Mouse (Mus musculus) intestine, postnatal 0 days (tissue): ENCODE measurements at regions not wholly inside any gene's neighbourhood (a gene's known extent, or its start where the extent isn't known, plus 50 kb on each side); places are given as distances from the start of the nearest gene placed in this dataset.

Experiments used
- ATAC-seq: fragments of 200-750 bp; cut with Nextera tagmentation; 2 replicates; pipeline ENCODE4 v1.8.0; 2017; ENCODE audit warnings: mild to moderate bottlenecking, moderate TSS enrichment, moderate library complexity
- H3K27ac ChIP-seq: fragments of 300-500 bp; sonication (generic); 2 replicates; pipeline ENCODE4 v1.5.1; 2014; ENCODE audit warnings: mild to moderate bottlenecking, low read depth, low read length, moderate library complexity
- H3K27me3 ChIP-seq: fragments of 300-500 bp; sonication (generic); replicated peaks from 2 replicates; pipeline ENCODE4 v1.6.1; 2014; ENCODE audit warnings: low read length, mixed read lengths; ENCODE audit not compliant: control insufficient read depth, insufficient read depth
- H3K36me3 ChIP-seq: fragments of 300-500 bp; sonication (generic); 2 replicates; pipeline ENCODE4 v1.6.1; 2014; ENCODE audit warnings: mild to moderate bottlenecking, moderate library complexity; ENCODE audit not compliant: control insufficient read depth, insufficient read depth
- H3K4me1 ChIP-seq: fragments of 300-500 bp; sonication (generic); replicated peaks from 2 replicates; pipeline ENCODE4 v1.6.1; 2014; ENCODE audit warnings: antibody characterized with exemption, low read length, mixed read lengths; ENCODE audit not compliant: control insufficient read depth, insufficient read depth
- H3K4me2 ChIP-seq: fragments of 300-500 bp; sonication (generic); replicated peaks from 2 replicates; pipeline ENCODE4 v1.6.1; 2014; ENCODE audit warnings: low read depth, mild to moderate bottlenecking, moderate library complexity
- H3K4me3 ChIP-seq: fragments of 300-500 bp; sonication (generic); 2 replicates; pipeline ENCODE4 v1.5.1; 2014; ENCODE audit warnings: low read depth, low read length
- H3K9ac ChIP-seq: fragments of 300-500 bp; sonication (generic); 2 replicates; pipeline ENCODE4 v1.6.1; 2014; ENCODE audit warnings: mild to moderate bottlenecking, low read depth, low read length
- H3K9me3 ChIP-seq: fragments of 300-500 bp; sonication (generic); 2 replicates; pipeline ENCODE4 v1.6.1; 2016; ENCODE audit warnings: mixed run types; ENCODE audit not compliant: control insufficient read depth
- CTCF ChIP-seq: sonication (generic); IDR thresholded peaks from 2 replicates; pipeline ENCODE4 v1.5.1; 2016; ENCODE audit warnings: low read depth, mild to moderate bottlenecking, control low read depth, antibody characterized with exemption, moderate library complexity
- WGBS: fragments of 180-500 bp; shearing (Covaris S2); extraction: QIAGEN DNeasy Blood & Tissue Kit; methylation state at CpG from one replicate; pipeline ENCODE4 v1.1.7; 2014; 5-methylcytosine and 5-hydroxymethylcytosine counted together

DNA sequence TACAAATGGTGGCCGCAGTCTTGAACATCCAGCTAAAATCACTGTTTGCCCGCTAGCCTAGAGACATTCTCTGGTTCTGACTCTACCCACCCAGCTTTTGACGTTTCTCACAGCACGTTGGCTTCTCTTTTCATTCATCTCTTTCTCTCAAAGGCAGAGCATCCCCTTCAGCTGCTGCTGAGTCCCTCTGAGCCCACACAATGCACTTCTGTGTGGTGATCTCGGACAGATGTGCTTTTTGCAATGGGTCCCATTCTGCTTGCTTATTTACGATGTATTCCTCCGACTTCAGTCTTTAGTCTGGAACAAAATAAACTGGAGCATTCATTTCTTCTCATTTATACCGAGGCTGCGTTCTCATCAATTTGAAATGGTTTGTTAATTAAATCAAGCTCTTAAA lies 66.2 kb upstream of the Cav2 start:
- Histone ChIP-seq H3K36me3 (no peaks in the 10 kb centered on the region), H3K9ac (no peak overlapping the region), H3K27me3 (no peaks in the 10 kb centered on the region), H3K4me3 (no peak overlapping the region), H3K4me2 (no peak overlapping the region), H3K4me1 (no peaks in the 10 kb centered on the region), H3K9me3 (no peaks in the 10 kb centered on the region), H3K27ac (no peak overlapping the region)
- 84% methylated on average over 9 of the region's 9 CpGs for WGBS
- no peak for TF ChIP-seq CTCF
- no peak for ATAC-seq

DNA sequence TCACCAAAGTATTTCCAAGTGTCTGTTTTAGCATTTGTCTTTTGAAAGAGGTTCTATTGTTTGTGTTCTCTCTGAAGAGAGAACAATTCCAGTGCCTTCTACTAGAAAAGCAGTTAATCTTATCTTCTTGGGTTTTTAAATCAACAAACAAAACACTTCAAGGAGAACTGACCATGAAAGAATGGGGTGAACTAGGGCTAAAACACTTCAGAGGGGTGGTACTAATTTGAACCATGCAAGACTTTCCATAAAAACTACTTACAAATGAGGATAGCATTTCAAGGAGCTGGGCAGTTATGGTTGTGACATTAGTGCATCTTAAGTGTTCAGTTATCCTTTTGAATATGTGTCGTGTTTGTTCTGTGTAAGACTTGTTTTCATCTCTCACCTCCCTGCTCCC lies 64.5 kb upstream of the Cav2 start:
- Histone ChIP-seq H3K4me2 (no peak overlapping the region), H3K27me3 (no peaks in the 10 kb centered on the region), H3K36me3 (no peaks in the 10 kb centered on the region), H3K4me1 (no peaks in the 10 kb centered on the region), H3K9ac (no peak overlapping the region), H3K27ac (no peak overlapping the region), H3K4me3 (no peak overlapping the region), H3K9me3 (no peaks in the 10 kb centered on the region)
- ATAC-seq = no peak
- no peak for TF ChIP-seq CTCF
- WGBS = 94% methylated on average over 1 of the region's 1 CpGs

DNA sequence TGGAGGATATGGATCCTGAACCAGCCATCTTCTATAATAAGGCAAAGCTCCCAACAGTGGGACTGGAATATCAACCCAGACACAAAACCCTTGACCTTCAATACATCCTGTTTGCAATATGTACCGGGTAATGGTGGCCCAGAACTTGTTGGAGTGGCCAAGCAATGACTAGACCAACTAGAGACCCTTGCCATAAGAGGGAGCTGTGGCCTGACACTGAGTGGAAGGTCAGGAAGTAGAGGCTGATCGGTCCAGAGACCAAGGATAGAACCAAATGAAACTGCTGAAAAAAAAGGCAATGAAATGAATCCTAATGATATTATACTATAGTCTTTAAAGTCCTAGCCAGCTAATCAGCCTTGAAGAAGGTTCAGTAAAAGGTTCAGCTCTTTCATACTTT lies 57.2 kb upstream of the Cav2 start:
- Histone ChIP-seq H3K4me2 (no peak overlapping the region), H3K27me3 (no peaks in the 10 kb centered on the region), H3K36me3 (no peaks in the 10 kb centered on the region), H3K27ac (no peak overlapping the region), H3K4me3 (no peak overlapping the region), H3K9ac (no peak overlapping the region), H3K4me1 (no peaks in the 10 kb centered on the region), H3K9me3 (no peaks in the 10 kb centered on the region)
- WGBS = 79% methylated on average over 2 of the region's 2 CpGs
- peak; percentile 19; the same call in 1 of the 2 replicates for TF ChIP-seq CTCF
- no peak for ATAC-seq

DNA sequence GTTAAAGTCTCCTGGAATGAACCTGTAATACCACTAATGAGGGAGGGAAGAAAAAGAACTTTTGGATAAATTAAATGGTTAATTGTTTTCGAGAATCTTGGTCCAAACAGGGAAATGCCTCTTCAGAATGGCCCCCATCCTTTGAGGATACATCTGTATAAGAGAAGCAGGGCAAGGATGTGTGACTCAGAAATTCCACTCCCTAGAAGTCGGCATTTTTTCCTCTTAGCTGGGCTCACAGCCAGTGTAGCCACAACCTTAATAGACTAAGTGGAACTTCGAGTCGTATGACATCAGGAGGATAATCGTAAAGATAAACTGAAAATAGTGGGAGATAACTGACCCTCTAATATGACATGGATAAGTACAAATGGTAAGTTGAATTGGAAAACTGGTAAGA lies 56.1 kb upstream of the Cav2 start:
- Histone ChIP-seq H3K27me3 (no peaks in the 10 kb centered on the region), H3K9me3 (no peaks in the 10 kb centered on the region), H3K9ac (no peak overlapping the region), H3K4me3 (no peak overlapping the region), H3K4me1 (no peaks in the 10 kb centered on the region), H3K4me2 (no peak overlapping the region), H3K27ac (no peak overlapping the region), H3K36me3 (no peaks in the 10 kb centered on the region)
- TF ChIP-seq CTCF = no peak
- no peak for ATAC-seq
- 48% methylated on average over 5 of the region's 5 CpGs for WGBS

DNA sequence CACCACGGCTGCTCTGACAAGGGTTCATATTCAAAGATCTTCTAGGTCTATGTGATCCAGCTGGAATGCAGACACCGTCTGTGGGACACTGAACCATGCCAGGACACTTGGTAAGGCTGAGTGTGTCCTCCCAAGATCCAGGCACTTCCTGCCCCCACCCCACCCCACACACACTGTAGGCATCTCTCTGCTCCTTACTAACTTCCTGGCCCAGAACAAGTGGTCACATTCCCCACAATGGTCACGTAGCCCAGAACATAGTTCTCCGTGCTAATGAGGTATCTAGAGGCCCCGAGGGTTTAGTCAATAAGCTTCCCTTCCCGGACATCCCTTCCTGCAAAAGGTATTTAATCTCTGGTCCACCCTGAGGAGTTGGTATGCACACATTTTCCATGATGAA lies 54.5 kb upstream of the Cav2 start:
- Histone ChIP-seq H3K36me3 (no peaks in the 10 kb centered on the region), H3K27me3 (no peaks in the 10 kb centered on the region), H3K4me3 (no peak overlapping the region), H3K4me2 (no peak overlapping the region), H3K27ac (no peak overlapping the region), H3K9ac (no peak overlapping the region), H3K4me1 (no peaks in the 10 kb centered on the region), H3K9me3 (no peaks in the 10 kb centered on the region)
- 81% methylated on average over 6 of the region's 6 CpGs for WGBS
- no peak for TF ChIP-seq CTCF
- no peak for ATAC-seq
